Mouse (Mus musculus) CH12.LX (cell line): ENCODE data around the gene Samd4b.

ENCODE experiments used
- CTCF ChIP-seq, 2 experiments: IDR thresholded peaks in 1 of 2; conservative IDR thresholded peaks in 1 of 2; 2 replicates each; pipeline ENCODE4 v1.5.1; 2011 to 2012; ENCODE audit warnings: low read depth in 2 of 2, low read length in 2 of 2, improper control_type of control experiment in 1 of 2, inconsistent platforms in 1 of 2, mild to moderate bottlenecking in 1 of 2, moderate library complexity in 1 of 2
- ELF1 ChIP-seq: IDR thresholded peaks from 2 replicates; pipeline ENCODE4 v1.6.1; 2014; ENCODE audit warnings: low read depth, mild to moderate bottlenecking, inconsistent platforms, low read length, improper control_type of control experiment
- EP300 ChIP-seq: IDR thresholded peaks from 2 replicates; pipeline ENCODE4 v1.6.1; 2011; ENCODE audit warnings: low read length, improper control_type of control experiment
- HCFC1 ChIP-seq: IDR thresholded peaks from 2 replicates; pipeline ENCODE4 v1.6.1; 2012; ENCODE audit warnings: low read depth, mild to moderate bottlenecking, inconsistent platforms, low read length, improper control_type of control experiment
- MAX ChIP-seq: IDR thresholded peaks from 2 replicates; pipeline ENCODE4 v1.6.1; 2011; ENCODE audit warnings: low read length, improper control_type of control experiment
- NRF1 ChIP-seq: IDR thresholded peaks from 2 replicates; pipeline ENCODE4 v1.6.1; 2014; ENCODE audit warnings: low read depth, mild to moderate bottlenecking, inconsistent platforms, low read length, improper control_type of control experiment, moderate library complexity
- POLR2A ChIP-seq: IDR thresholded peaks from 2 replicates; pipeline ENCODE4 v1.6.1; 2011; ENCODE audit warnings: low read depth, mild to moderate bottlenecking, improper control_type of control experiment, low read length
- POLR2AphosphoS2 ChIP-seq: IDR thresholded peaks from 2 replicates; pipeline ENCODE4 v1.6.1; 2011; ENCODE audit warnings: low read depth, low read length, improper control_type of control experiment
- SMC3 ChIP-seq: IDR thresholded peaks from 2 replicates; pipeline ENCODE4 v1.6.1; 2011; ENCODE audit warnings: low read depth, low read length, improper control_type of control experiment
- TBP ChIP-seq: conservative IDR thresholded peaks from 2 replicates; pipeline ENCODE4 v1.6.1; 2011; ENCODE audit warnings: low read depth, low read length, improper control_type of control experiment
- USF1 ChIP-seq: IDR thresholded peaks from 2 replicates; pipeline ENCODE4 v1.6.1; 2014; ENCODE audit warnings: low read depth, mild to moderate bottlenecking, inconsistent platforms, low read length, improper control_type of control experiment

- TF ChIP-seq EP300 (no peak), HCFC1 (no peak), CTCF (conservative IDR thresholded peaks at IDR 0.05 in 1 of 2, IDR thresholded peaks at IDR 0.05 in 1 of 2; ENCODE audit: low read depth in 2 of 2, low read length in 2 of 2) (no peak), POLR2A (no peak), ELF1 (no peak), TBP (no peak), MAX (no peak), POLR2AphosphoS2 (peak; percentile 57; the same call in 1 of the 2 replicates), USF1 (no peak), SMC3 (no peak), NRF1 (no peak)
Measured at GRCm38 (mm10) chr7:28398696-28399340, 199.1 kb downstream of the Samd4b start.
